Mouse (Mus musculus): ENCODE measurements around the gene Rnf128.
A peak's percentile ranks its signal among the peaks of the same experiment; 100 is the strongest.

The Rnf128 gene

DNA sequence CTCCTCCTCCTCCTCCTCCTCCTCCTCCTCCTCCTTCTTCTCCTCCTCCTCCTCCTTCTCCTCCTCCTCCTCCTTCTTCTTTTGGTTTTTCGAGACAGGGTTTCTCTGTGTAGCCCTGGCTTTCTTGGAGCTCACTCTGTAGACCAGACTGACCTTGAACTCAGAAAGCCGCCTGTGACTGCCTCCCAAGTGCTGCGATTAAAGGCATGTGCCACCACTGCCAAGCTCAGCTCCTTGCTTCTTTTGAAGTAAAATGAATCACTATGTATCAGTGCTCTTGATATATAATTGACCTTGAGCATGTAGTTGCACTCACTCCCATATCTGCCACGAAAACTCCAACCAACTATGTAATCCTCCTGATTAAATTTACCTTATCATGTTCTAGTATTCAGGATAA lies 59.0 kb downstream of the Rnf128 start:
- DNase-seq (ENCODE audit: low spot score in 2 of 2) = no peak

DNA sequence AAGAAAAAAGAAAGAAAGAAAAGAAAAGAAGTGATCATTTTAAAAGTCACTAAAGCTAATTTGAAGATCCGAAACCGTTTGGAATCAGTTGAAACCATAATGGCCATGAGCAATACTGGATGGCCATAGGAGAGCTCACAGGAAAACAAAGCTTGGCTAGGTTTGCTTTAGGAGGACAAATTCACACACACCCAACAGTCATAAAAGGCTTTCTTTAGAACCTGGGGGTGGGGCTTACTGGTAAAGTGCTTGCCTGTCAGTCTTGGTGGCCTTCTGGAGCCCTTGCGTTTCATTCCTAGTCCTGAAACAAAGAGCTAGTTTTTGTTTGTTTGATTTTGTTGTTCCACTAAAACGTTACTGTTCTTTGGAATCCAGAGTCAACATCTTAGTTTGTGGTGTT lies 71.6 kb downstream of the Rnf128 start:
- DNase-seq (ENCODE audit: low spot score in 2 of 2) = no peak

DNA sequence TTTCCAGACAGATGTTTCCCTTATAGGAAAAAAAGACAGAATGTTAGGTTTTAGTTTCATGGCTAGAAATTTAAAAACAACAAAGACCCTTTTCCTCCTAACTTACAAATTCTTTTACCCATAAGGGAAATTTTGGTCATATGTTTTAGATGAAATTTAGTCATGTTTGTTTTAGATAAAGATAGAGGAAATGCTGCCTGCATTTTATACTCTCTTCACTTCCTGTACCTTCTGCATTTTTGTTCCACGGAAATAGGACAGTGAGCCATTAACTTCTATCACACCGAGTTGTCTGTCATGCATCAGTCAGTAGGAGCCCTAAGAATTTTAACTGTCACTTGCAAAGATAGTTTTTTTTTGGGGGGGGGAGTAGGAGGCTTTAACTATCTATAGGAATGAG lies 76.6 kb downstream of the Rnf128 start:
- DNase-seq (ENCODE audit: low spot score in 2 of 2) = no peak

DNA sequence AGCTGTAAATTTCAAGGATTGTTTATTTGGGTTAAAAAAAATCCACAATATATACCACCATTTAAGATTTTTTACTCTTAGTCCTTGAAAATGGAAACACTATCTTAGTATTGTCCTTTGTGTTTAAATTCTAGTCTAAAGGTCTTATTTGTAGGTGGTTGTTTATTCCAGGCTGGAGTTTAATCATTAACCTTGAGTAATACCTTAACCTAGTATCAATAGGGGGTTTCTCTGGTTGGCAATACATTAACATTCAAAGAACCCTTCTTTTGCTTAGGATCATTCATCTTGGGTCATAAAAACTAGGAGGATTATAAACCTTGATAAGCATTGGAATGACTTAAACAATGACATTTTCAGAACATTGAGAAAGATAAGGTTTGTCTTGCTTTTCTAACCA lies 77.3 kb downstream of the Rnf128 start:
- no peak for DNase-seq (ENCODE audit: low spot score in 2 of 2)

DNA sequence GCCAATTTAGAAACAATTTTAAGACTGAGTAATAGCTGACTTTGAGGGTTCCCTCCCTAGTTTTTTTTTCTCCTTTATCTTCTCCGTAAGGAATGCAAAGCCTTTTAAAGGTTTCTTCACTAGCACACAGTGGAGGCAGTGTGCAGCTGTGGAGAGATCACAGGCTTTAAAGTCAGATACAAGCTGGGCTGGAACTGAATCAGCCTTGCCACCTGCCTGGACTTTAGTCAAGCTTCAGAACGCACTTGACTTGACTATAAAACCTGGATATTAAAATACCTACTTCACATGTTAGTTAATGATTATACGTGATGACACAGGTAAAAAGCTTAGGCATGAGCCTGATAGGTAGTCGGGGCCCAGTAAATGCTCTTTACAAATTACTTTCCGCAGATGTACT lies 89.1 kb downstream of the Rnf128 start:
- DNase-seq (ENCODE audit: low spot score in 2 of 2) = no peak

DNA sequence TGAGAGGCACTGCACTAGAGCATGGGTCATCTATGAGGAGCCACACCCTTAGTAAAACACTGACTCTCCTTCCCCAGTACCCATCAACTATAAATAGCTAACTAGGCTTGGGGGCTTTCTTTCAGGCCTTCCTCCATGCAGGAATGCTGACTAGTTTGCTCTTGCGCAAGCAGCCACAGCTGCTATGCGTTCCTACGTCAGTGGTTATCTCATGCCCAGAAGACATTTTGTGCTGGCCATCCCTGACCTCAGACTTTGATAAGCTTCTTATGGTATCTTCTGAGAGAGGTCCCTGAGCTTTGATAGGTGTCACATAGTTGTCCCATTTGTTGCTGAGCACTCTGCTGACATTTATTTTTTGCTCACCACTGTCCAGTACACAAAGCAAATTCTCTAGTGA lies 90.2 kb downstream of the Rnf128 start:
- DNase-seq (ENCODE audit: low spot score in 2 of 2) = no peak

- DNase-seq (ENCODE audit: low spot score in 2 of 2) = no peak
Measured at GRCm38 (mm10) chrX:139654350-139655063, 91.4 kb downstream of the Rnf128 start.

GRCm38 (mm10) chrX:139662111-139662510 lies 99.0 kb downstream of the Rnf128 start:
- no peak for DNase-seq (ENCODE audit: low spot score in 2 of 2)

DNA sequence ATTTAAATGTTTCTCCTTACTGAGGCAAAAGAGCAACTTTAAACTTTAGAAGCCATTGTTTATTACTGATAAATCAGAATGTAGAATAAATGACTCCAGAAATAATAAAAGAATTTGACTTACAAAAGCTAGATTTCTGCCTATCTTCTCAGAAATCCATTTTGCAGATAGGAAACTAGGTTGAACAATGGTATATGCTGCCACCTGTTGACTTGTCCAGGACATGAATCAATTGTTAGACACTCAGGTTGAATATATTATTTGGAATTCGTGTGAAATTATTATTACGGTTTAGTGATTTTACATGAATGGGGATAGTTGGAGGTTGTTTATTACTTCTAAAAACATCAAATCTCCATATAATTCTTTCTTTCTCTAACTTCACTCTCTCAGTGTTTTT lies 102.7 kb downstream of the Rnf128 start:
- DNase-seq (ENCODE audit: low spot score in 2 of 2) = no peak

DNA sequence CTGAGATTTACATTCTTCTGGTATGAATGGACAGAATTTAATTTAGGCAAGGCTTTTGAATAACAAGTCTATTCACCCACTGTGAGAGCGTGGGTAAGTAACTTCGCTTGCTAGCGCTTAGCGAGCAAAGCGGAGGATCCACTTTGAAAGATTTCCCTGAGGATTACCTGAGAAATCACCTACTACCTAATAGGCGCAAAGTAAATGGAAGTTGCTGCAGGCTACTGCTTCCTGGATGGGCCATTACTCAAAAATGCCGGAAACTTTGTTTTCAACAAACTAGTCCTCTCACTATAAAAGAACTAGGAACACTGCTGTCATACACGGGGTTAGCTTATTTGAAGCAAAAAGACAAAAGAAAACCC lies 121.3 kb downstream of the Rnf128 start:
- no peak for DNase-seq (ENCODE audit: low spot score in 2 of 2)

- DNase-seq (ENCODE audit: low spot score in 2 of 2) = peak; percentile 42 to 47
Measured at GRCm38 (mm10) chrX:139684775-139685695, 121.9 kb downstream of the Rnf128 start, which contains the start of gene Tbc1d8b. Tbc1d8b (plus strand) TSS chrX:139684996.

DNA sequence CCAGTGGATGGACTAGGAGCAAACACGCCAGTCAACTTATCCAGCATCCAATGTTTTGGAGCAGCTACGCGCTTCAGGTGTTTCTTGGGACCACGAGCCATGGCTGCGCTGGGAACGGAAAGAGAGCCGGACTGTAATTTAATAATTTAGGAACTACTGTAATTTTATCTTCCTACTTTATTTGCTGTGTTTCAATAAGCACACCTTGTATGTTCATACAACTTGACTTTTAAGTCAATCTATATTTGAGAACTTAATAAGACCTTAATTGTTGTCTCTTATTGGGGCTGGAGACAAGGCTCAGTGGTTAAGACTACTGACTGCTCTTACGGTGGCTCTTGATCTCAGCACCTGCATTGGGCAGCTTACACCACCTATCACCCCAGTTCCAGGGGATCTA lies 151.3 kb downstream of the Rnf128 start, which contains the start of gene Gm15013:
TSS of gene Gm15013 (minus strand) at position 101 of the 400 bp plus-strand sequence.
- no peak for DNase-seq (ENCODE audit: low spot score in 2 of 2)

DNA sequence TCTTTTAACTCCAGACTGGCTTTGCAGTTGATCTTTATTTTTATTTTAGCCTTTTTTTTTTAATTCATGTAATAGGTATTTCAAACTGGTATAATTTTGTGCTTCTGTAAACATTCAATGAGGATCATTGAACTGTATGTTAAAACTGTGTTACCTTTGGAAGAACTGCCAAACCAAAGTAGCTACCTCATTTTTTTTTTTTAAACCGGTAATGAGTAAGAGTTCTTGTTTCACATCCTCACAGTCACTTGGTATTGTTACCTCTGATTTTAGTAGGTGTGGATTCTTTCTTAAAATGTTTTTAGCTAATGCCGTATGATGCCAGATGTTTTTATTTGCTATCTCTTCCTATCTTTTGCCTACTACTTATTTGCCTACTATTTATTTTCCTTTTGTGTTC lies 159.2 kb downstream of the Rnf128 start:
- no peak for DNase-seq (ENCODE audit: low spot score in 2 of 2)

All from frontal cortex, postnatal 14 days (tissue).